13 mouse cellular contexts compared by ENCODE assay signal in genomic region chr9:7867981-7868380, GRCm38 (mm10). TPM values are rescaled to one million over a fixed set of nuclear protein-coding genes. Genes with fewer than 3 reads are reported as not detected.
A peak's percentile ranks its signal among the peaks of the same experiment; 100 is the strongest.
DNase-seq lines count a peak whose midpoint lies in the region; ATAC-seq lines count a peak whose summit lies in the region.
"Had no signal": no experiment of that assay in that cellular context is flagged by ENCODE, and none has a peak within 500 bp of the region (broad histone marks: within the 10 kb centered on the region; RNA-seq: fewer than 3 reads in every experiment).

No protein-coding gene starts in this region.

- H3K9me3 ChIP-seq in forebrain, embryonic 11.5 days (ENCODE audit: control insufficient read depth, low read length): no peaks in the 10 kb centered on the region
- no peaks in the 10 kb centered on the region for H3K9me3 ChIP-seq in forebrain, embryonic 12.5 days
- H3K9me3 ChIP-seq: midbrain, embryonic 12.5 days had no signal

- no peak overlapping the region for H3K27ac ChIP-seq in forebrain, embryonic 11.5 days (ENCODE audit: low read depth, low read length)
- H3K27ac ChIP-seq in forebrain, embryonic 12.5 days: no peak overlapping the region
- H3K27ac ChIP-seq: forebrain, embryonic 13.5 days; midbrain, embryonic 12.5 days had no signal

- H3K9ac ChIP-seq in forebrain, embryonic 11.5 days (ENCODE audit: low read length): no peak overlapping the region
- no peak overlapping the region for H3K9ac ChIP-seq in forebrain, embryonic 12.5 days
- H3K9ac ChIP-seq: forebrain, embryonic 13.5 days; midbrain, embryonic 12.5 days had no signal

- WGBS in forebrain, embryonic 11.5 days: 89% methylated on average over 3 of the region's 3 CpGs
- WGBS in forebrain, embryonic 12.5 days: 92% methylated on average over 3 of the region's 3 CpGs

- no peaks in the 10 kb centered on the region for H3K27me3 ChIP-seq in forebrain, embryonic 11.5 days (ENCODE audit: control insufficient read depth, insufficient read depth, low read length)
- no peaks in the 10 kb centered on the region for H3K27me3 ChIP-seq in forebrain, embryonic 12.5 days
- H3K27me3 ChIP-seq: forebrain, embryonic 13.5 days had no signal

- peaks cover 4% of the 10 kb centered on the region for H3K4me1 ChIP-seq in forebrain, embryonic 11.5 days (replicated peaks; ENCODE audit: control insufficient read depth, insufficient read depth, low read length)
- H3K4me1 ChIP-seq in forebrain, embryonic 12.5 days: peaks cover 7% of the 10 kb centered on the region

- no peak overlapping the region for H3K4me3 ChIP-seq in forebrain, embryonic 11.5 days (ENCODE audit: low read depth, low read length)
- no peak overlapping the region for H3K4me3 ChIP-seq in forebrain, embryonic 12.5 days (replicated peaks)
- H3K4me3 ChIP-seq: forebrain, embryonic 13.5 days; midbrain, embryonic 12.5 days had no signal

- ATAC-seq in forebrain, embryonic 11.5 days (replicated peaks; ENCODE audit: low FRiP score): no peak
- no peak for ATAC-seq in forebrain, embryonic 12.5 days (ENCODE audit: low FRiP score)
- peak; percentile 23 for ATAC-seq in common myeloid progenitor, adult 5-6 weeks (replicated peaks; ENCODE audit: low read depth, poor library complexity, severe bottlenecking)
- ATAC-seq: forebrain, embryonic 13.5 days had no signal

- H3K36me3 ChIP-seq in forebrain, embryonic 11.5 days (ENCODE audit: control insufficient read depth, insufficient read depth, low read length): no peaks in the 10 kb centered on the region
- H3K36me3 ChIP-seq in forebrain, embryonic 12.5 days (replicated peaks): no peaks in the 10 kb centered on the region
- H3K36me3 ChIP-seq: midbrain, embryonic 12.5 days had no signal

- DNase-seq in forebrain, embryonic 11.5 days (ENCODE audit: low spot score): peak; percentile 45
- DNase-seq in 416B (ENCODE audit: low read depth): peak; percentile 66
- peak; percentile 14 to 36 for DNase-seq in lung, postnatal 4 days
- no peak for DNase-seq in embryo, embryonic 9.5 days (ENCODE audit: extremely low spot score)
- DNase-seq in cerebellum, adult 11 months: no peak
- no peak for DNase-seq in cerebellum, postnatal 36 days
- DNase-seq: kidney, adult 2 months; right cerebral cortex, postnatal 25 days; thymus, postnatal 25 days had no signal

- no peak overlapping the region for H3K4me2 ChIP-seq in forebrain, embryonic 11.5 days (ENCODE audit: low read depth, low read length, severe bottlenecking)
- no peak overlapping the region for H3K4me2 ChIP-seq in forebrain, embryonic 12.5 days
- H3K4me2 ChIP-seq: forebrain, embryonic 13.5 days; midbrain, embryonic 12.5 days had no signal

RNA-seq across cellular contexts. Expression of gene Birc3, which starts 5.0 kb away (rescaled TPM):
- 2.2 and 3.2 TPM in 2 replicates for polyA plus RNA-seq in forebrain, embryonic 11.5 days (2014; fragmentation: Nextera tagmentation; extraction: Ambion mirVana)
- 1.9 and 3.7 TPM in 2 replicates for polyA plus RNA-seq in forebrain, embryonic 12.5 days (2016; fragmentation: Nextera tagmentation; extraction: Ambion mirVana)
- total RNA-seq in common myeloid progenitor, adult 5-6 weeks (2017): 46.1 and 52.9 TPM in 2 replicates

RNA-seq across cellular contexts. Expression of gene Birc2, which starts 31.1 kb away (rescaled TPM):
- 45.6 and 47.7 TPM in 2 replicates for polyA plus RNA-seq in forebrain, embryonic 11.5 days (2014; fragmentation: Nextera tagmentation; extraction: Ambion mirVana)
- 45.7 and 48.9 TPM in 2 replicates for polyA plus RNA-seq in forebrain, embryonic 12.5 days (2016; fragmentation: Nextera tagmentation; extraction: Ambion mirVana)
- total RNA-seq in common myeloid progenitor, adult 5-6 weeks (2017): 66.5 and 67.1 TPM in 2 replicates

Comparison
In these comparisons a context has a peak if more than half of its experiments do, and no peak if none do; other contexts are left out.
1. DNase-seq: peak in forebrain, embryonic 11.5 days (single experiment), 416B (single experiment) and lung, postnatal 4 days (2 of 2); none in embryo, embryonic 9.5 days (single experiment), cerebellum, adult 11 months (single experiment) and cerebellum, postnatal 36 days (0 of 2).